Mouse (Mus musculus): ENCODE measurements at regions not wholly inside any gene's neighbourhood (a gene's known extent, or its start where the extent isn't known, plus 50 kb on each side); places are given as distances from the start of the nearest gene placed in this dataset.

DNA sequence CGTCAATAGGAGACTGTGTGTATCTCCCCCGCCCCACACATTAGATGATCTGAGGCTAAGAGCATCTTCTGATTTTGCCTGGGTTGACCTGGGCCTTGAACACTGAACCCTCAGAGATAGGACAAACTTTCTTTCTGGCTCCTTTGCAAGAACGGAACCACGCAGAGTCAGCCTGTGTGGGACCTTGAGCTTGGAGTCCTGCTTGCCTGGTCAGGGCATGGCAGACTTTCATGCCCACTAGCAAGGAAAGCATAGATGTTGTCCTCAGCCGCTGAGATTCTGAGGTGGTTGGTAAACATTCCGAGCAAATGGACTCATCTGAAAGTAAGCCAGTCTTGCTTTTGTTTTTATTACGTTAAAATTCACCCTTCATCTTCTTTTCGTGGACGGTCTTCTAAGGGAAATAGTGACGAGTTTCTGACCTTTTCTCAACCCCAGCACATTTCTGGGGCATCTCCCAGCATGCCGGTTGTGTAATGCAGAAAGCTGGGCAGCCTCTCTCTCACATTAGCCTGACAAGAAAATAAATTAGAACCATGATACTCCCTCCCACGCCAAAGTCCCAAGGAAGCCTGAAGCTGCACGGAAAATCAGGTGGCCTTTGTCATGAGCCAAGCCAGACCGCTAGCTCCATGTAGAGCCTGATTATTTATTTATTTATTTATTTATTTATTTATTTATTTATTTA, 79.2 kb upstream of the Ppm1b start:
- H3K4me3 ChIP-seq (ENCODE audit: low read depth, low read length) = no peak overlapping the region
- no peaks in the 10 kb centered on the region for H3K36me3 ChIP-seq (ENCODE audit: control insufficient read depth, insufficient read depth, low read length)
- no peak overlapping the region for H3K4me2 ChIP-seq (ENCODE audit: low read depth, low read length)
- WGBS = 76% methylated on average over 14 of the region's 14 CpGs
- H3K4me1 ChIP-seq (ENCODE audit: control insufficient read depth, insufficient read depth, low read length) = no peaks in the 10 kb centered on the region
- no peaks in the 10 kb centered on the region for H3K9me3 ChIP-seq (ENCODE audit: control insufficient read depth, low read length)
- no peak overlapping the region for H3K27ac ChIP-seq (replicated peaks; ENCODE audit: low read depth, low read length)
- H3K27me3 ChIP-seq (replicated peaks; ENCODE audit: control insufficient read depth, insufficient read depth, low read length) = no peaks in the 10 kb centered on the region
- no peak overlapping the region for H3K9ac ChIP-seq (ENCODE audit: low read depth, low read length)
- DNase-seq (ENCODE audit: low spot score) = no peak
- peak; percentile 41 for ATAC-seq (ENCODE audit: low read depth)

DNA sequence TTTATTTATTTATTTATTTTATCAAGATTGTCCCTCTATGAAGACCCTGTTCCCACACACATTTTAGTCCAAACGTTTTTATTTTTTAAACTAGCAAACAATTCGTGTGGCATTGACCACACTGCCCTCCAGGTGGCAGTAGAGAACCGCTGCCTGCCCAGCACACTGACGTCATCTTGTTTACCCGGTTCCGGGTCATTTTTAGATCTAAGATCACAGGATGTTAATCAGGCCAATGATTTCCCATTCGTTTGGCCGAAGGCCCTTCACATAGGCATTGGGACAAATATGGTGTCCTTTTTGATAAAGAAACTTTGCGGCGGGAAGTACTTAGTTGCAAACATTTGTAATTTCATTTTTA, 78.7 kb upstream of the Ppm1b start:
- Histone ChIP-seq H3K9me3 (ENCODE audit: control insufficient read depth, low read length) (no peaks in the 10 kb centered on the region), H3K9ac (ENCODE audit: low read depth, low read length) (0 out of 2 replicates have a peak overlapping the region, but pooled peaks have one; percentile 27), H3K4me2 (ENCODE audit: low read depth, low read length) (peak overlapping the region; percentile 48), H3K4me1 (ENCODE audit: control insufficient read depth, insufficient read depth, low read length) (no peaks in the 10 kb centered on the region), H3K27me3 (replicated peaks; ENCODE audit: control insufficient read depth, insufficient read depth, low read length) (no peaks in the 10 kb centered on the region), H3K27ac (replicated peaks; ENCODE audit: low read depth, low read length) (no peak overlapping the region), H3K36me3 (ENCODE audit: control insufficient read depth, insufficient read depth, low read length) (no peaks in the 10 kb centered on the region), H3K4me3 (ENCODE audit: low read depth, low read length) (peak overlapping the region; percentile 21; the same call in 1 of the 2 replicates)
- ATAC-seq (ENCODE audit: low read depth) = peak; percentile 26; the same call in 1 of the 2 replicates
- DNase-seq (ENCODE audit: low spot score) = peak; percentile 73
- WGBS = 17% methylated on average over 10 of the region's 10 CpGs

DNA sequence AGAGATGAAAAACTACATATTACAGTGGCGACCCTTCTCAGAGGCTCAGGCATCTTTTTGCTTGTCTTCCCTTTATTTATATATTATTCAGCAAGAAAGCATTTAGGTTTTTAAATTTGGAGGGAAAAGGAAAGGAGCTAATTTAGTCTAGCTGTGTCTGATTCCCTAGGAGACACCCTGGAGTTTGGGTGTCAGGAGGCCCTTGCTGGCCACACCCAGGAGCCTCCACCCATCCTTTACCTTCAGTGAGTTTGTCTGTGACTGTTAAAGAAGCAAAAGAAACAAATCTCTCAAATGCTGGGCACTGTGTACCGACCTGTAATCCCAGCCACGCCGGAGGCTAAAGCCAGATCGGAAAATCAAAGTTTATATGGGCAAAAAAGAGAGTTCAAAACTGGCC, 78.2 kb upstream of the Ppm1b start:
- Histone ChIP-seq H3K4me1 (ENCODE audit: control insufficient read depth, insufficient read depth, low read length) (no peaks in the 10 kb centered on the region), H3K27ac (replicated peaks; ENCODE audit: low read depth, low read length) (no peak overlapping the region), H3K9ac (ENCODE audit: low read depth, low read length) (no peak overlapping the region), H3K4me2 (ENCODE audit: low read depth, low read length) (peak overlapping the region; percentile 48), H3K27me3 (replicated peaks; ENCODE audit: control insufficient read depth, insufficient read depth, low read length) (no peaks in the 10 kb centered on the region), H3K4me3 (ENCODE audit: low read depth, low read length) (no peak overlapping the region), H3K36me3 (ENCODE audit: control insufficient read depth, insufficient read depth, low read length) (no peaks in the 10 kb centered on the region), H3K9me3 (ENCODE audit: control insufficient read depth, low read length) (no peaks in the 10 kb centered on the region)
- WGBS = 86% methylated on average over 5 of the region's 5 CpGs
- DNase-seq (ENCODE audit: low spot score) (no peak), ATAC-seq (ENCODE audit: low read depth) (no peak)

DNA sequence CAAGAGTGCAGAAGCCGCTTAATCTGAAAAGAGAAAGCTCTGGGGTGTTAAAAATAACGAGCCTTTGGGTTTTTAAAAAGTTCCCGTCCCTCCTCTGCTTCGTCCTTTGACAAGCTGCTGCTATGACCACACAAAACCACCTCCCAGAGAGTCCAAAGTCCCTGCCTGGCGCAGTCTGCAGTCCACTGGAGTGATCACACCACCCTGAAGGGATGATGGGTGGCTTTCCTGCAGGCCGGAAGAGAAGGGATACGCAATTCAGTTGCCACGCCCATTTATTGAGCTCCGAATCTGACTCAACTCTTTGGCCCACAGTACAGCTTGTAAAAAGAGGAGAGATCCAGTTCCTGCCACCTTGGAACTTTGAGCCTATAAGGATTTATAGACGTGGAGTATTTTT, 77.4 kb upstream of the Ppm1b start:
- Histone ChIP-seq H3K27ac (replicated peaks; ENCODE audit: low read depth, low read length) (no peak overlapping the region), H3K4me3 (ENCODE audit: low read depth, low read length) (no peak overlapping the region), H3K9ac (ENCODE audit: low read depth, low read length) (no peak overlapping the region), H3K36me3 (ENCODE audit: control insufficient read depth, insufficient read depth, low read length) (no peaks in the 10 kb centered on the region), H3K27me3 (replicated peaks; ENCODE audit: control insufficient read depth, insufficient read depth, low read length) (no peaks in the 10 kb centered on the region), H3K4me2 (ENCODE audit: low read depth, low read length) (no peak overlapping the region), H3K9me3 (ENCODE audit: control insufficient read depth, low read length) (no peaks in the 10 kb centered on the region), H3K4me1 (ENCODE audit: control insufficient read depth, insufficient read depth, low read length) (no peaks in the 10 kb centered on the region)
- ATAC-seq (ENCODE audit: low read depth) (no peak), DNase-seq (ENCODE audit: low spot score) (no peak)
- 82% methylated on average over 10 of the region's 10 CpGs for WGBS

DNA sequence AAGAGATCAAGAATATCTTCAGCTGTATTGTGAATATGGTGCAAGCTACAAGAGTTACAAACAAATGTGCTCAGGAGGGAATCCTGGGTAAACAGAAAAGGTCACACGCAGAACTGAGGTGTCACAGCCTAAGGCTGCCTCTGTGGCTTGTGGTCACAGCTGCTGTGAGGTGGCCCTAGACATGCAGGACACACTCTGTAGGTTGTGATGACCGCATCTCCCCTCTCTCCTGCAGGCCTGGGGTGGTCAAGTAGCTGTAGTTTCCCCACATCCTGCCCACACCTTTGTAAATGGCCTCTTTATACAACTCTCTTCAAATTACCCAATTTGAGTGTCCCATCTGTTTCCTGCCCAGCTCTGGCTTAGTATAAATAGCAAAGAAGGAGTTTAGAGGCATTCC, 75.6 kb upstream of the Ppm1b start:
- Histone ChIP-seq H3K27me3 (replicated peaks; ENCODE audit: control insufficient read depth, insufficient read depth, low read length) (no peaks in the 10 kb centered on the region), H3K9ac (ENCODE audit: low read depth, low read length) (no peak overlapping the region), H3K4me2 (ENCODE audit: low read depth, low read length) (no peak overlapping the region), H3K9me3 (ENCODE audit: control insufficient read depth, low read length) (no peaks in the 10 kb centered on the region), H3K4me3 (ENCODE audit: low read depth, low read length) (no peak overlapping the region), H3K36me3 (ENCODE audit: control insufficient read depth, insufficient read depth, low read length) (no peaks in the 10 kb centered on the region), H3K4me1 (ENCODE audit: control insufficient read depth, insufficient read depth, low read length) (no peaks in the 10 kb centered on the region), H3K27ac (replicated peaks; ENCODE audit: low read depth, low read length) (no peak overlapping the region)
- DNase-seq (ENCODE audit: low spot score) (no peak), ATAC-seq (ENCODE audit: low read depth) (no peak)
- 68% methylated on average over 2 of the region's 2 CpGs for WGBS

DNA sequence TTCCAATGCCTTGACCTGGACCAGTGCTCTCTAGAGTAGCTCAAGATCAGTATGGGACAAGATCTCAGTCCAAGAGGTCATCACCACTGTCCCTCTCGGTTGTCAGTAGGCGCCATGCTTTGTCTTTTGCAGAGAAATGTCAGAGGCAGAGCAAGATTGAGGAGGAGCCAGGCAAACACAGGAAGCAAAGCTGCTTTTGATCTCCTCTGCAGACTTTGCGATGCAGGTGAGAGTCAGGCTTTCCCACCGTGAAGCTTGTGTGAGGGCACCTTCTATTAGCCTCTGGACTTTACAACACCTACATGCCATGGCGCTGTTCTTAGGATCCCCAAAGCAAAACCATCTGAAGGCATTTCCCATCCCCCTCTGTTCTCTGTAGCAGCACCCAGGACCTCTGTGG, 68.0 kb upstream of the Ppm1b start:
- ATAC-seq (ENCODE audit: low read depth) (no peak), DNase-seq (ENCODE audit: low spot score) (no peak)
- Histone ChIP-seq H3K9ac (ENCODE audit: low read depth, low read length) (no peak overlapping the region), H3K27me3 (replicated peaks; ENCODE audit: control insufficient read depth, insufficient read depth, low read length) (no peaks in the 10 kb centered on the region), H3K4me2 (ENCODE audit: low read depth, low read length) (no peak overlapping the region), H3K27ac (replicated peaks; ENCODE audit: low read depth, low read length) (no peak overlapping the region), H3K9me3 (ENCODE audit: control insufficient read depth, low read length) (no peaks in the 10 kb centered on the region), H3K4me3 (ENCODE audit: low read depth, low read length) (no peak overlapping the region), H3K4me1 (ENCODE audit: control insufficient read depth, insufficient read depth, low read length) (no peaks in the 10 kb centered on the region), H3K36me3 (ENCODE audit: control insufficient read depth, insufficient read depth, low read length) (no peaks in the 10 kb centered on the region)
- 83% methylated on average over 5 of the region's 5 CpGs for WGBS

DNA sequence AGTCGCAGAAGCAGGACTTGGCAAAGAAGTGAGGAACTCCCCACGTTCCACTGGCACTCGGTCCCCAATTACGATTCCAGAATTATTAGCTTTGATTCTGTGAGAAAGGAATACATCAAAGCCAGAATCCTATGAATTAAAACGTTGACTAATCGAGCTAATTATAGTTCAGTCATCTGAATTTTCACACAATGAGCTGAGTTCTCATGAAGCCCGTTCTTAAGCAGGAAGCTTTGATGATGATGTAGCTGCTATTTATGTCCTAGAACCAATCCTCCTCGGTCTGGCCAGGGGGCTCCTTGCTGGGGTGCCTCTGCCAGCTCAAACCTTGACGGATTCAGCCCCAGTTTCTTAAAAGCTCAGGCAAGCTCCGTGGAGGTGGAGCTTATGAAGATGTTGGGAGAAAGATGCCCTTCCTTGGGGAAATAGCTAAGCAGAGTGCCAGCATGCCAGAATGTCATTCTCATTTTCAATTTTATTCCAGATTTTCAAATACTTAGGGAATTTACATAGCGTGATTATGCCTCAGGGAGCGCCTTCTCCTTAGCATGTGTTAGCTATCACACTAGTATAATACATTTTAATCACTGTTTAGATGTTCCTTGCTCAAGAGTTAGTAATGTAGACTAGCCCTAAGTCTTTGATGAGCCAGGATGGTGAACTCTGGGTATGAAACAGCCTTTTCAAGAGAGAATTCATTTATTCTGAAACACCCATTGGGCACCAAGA, 65.5 kb upstream of the Ppm1b start:
- DNase-seq (ENCODE audit: low spot score) (no peak), ATAC-seq (ENCODE audit: low read depth) (no peak)
- Histone ChIP-seq H3K4me1 (ENCODE audit: control insufficient read depth, insufficient read depth, low read length) (no peaks in the 10 kb centered on the region), H3K36me3 (ENCODE audit: control insufficient read depth, insufficient read depth, low read length) (no peaks in the 10 kb centered on the region), H3K27me3 (replicated peaks; ENCODE audit: control insufficient read depth, insufficient read depth, low read length) (no peaks in the 10 kb centered on the region), H3K9me3 (ENCODE audit: control insufficient read depth, low read length) (no peaks in the 10 kb centered on the region), H3K27ac (replicated peaks; ENCODE audit: low read depth, low read length) (no peak overlapping the region), H3K9ac (ENCODE audit: low read depth, low read length) (no peak overlapping the region), H3K4me3 (ENCODE audit: low read depth, low read length) (no peak overlapping the region), H3K4me2 (ENCODE audit: low read depth, low read length) (no peak overlapping the region)
- 74% methylated on average over 12 of the region's 12 CpGs for WGBS

DNA sequence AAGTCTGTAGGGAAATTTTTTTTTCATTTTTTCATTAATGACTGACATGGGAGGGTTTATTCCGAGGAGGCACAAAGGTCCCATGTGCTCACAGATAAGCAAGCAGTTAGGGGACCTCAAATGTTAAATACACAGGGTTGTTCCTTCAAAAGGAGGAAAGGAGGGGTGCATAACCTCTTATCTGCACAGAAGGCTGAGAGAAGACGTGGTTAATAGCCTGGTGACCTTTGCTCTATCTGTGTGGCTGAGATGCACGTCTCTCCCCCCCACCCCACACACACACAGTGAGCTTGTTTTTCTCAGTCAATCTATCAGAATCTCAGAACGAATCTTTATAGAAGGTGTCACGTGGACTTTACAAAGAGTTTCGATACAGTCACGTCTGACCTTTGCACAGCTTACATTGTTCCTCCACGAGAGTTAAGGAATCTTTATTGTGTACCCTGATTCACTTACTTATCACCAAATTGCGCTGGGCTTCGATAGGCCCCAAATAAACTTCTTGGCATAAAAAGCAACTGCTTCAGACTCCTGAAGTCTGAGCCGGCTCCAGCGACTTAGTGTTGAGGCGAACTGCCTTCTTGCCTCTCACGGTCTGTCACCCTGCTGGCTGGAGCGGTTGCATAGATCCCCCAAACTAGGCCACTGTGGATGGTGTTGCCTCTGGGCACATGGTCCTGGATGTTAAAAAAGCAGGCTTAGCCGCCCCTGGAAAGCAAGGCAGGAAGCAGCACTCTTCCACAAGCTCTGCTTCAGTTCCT, 63.1 kb upstream of the Ppm1b start:
- no peaks in the 10 kb centered on the region for H3K4me1 ChIP-seq (ENCODE audit: control insufficient read depth, insufficient read depth, low read length)
- H3K4me3 ChIP-seq (ENCODE audit: low read depth, low read length) = no peak overlapping the region
- 79% methylated on average over 16 of the region's 16 CpGs for WGBS
- DNase-seq (ENCODE audit: low spot score) = no peak
- H3K9ac ChIP-seq (ENCODE audit: low read depth, low read length) = no peak overlapping the region
- no peak overlapping the region for H3K4me2 ChIP-seq (ENCODE audit: low read depth, low read length)
- no peaks in the 10 kb centered on the region for H3K27me3 ChIP-seq (replicated peaks; ENCODE audit: control insufficient read depth, insufficient read depth, low read length)
- no peak overlapping the region for H3K27ac ChIP-seq (replicated peaks; ENCODE audit: low read depth, low read length)
- no peaks in the 10 kb centered on the region for H3K36me3 ChIP-seq (ENCODE audit: control insufficient read depth, insufficient read depth, low read length)
- no peak for ATAC-seq (ENCODE audit: low read depth)
- no peaks in the 10 kb centered on the region for H3K9me3 ChIP-seq (ENCODE audit: control insufficient read depth, low read length)

Data from embryonic facial prominence, embryonic 14.5 days (tissue).